Mouse (Mus musculus): ENCODE measurements around the gene Fam149a.

GRCm38 (mm10) chr8:45410882-45411281 lies 28.8 kb upstream of the Fam149a start, which contains the start of gene Tlr3:
- TF ChIP-seq CTCF (conservative IDR thresholded peaks at IDR 0.05; ENCODE audit: insufficient read depth, insufficient read length, low read depth, low read length) (no peak), POLR2A (IDR thresholded peaks at IDR 0.05; ENCODE audit: low read depth, low read length) (no peak)
